Mouse (Mus musculus) olfactory bulb, adult 2 months (tissue): ENCODE data around the gene Entpd6.

Experiments
- CTCF ChIP-seq: fragments of 200-500 bp; IDR thresholded peaks from 2 replicates; pipeline ENCODE4 v1.5.1; 2012; ENCODE audit warnings: low read depth, mild to moderate bottlenecking, low read length, moderate library complexity; ENCODE audit not compliant: insufficient read depth
- POLR2A ChIP-seq: fragments of 200-500 bp; IDR thresholded peaks from 2 replicates; pipeline ENCODE4 v1.6.1; 2012; ENCODE audit warnings: mild to moderate bottlenecking, low read depth, low read length, moderate library complexity; ENCODE audit not compliant: insufficient read depth

DNA sequence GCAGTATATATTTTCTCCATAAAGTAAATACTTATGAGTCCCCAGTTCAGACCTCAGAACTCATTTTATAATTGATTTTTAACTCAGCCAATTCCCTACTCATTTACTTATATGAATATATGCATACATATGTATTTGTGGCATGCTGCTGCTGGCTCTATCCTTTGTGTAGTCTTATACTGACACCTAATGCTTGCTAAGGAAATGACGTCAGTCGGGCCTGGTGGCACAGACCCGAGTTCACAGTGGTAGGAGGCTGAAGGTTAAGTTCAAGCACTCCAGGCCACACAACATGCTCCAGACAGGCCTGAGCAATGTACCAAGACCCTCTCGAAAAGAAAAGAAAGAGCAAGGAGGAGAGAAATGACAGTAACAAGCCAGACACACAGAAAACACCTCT lies 7.4 kb upstream of the Entpd6 start:
- TF ChIP-seq POLR2A, result no peak
- no peak for TF ChIP-seq CTCF
